21 mouse cellular contexts compared by ENCODE assay signal in genomic region chr10:43368611-43369010, GRCm38 (mm10).
DNase-seq lines count a peak whose midpoint lies in the region; ATAC-seq lines count a peak whose summit lies in the region.
"Had no signal": no experiment of that assay in that cellular context is flagged by ENCODE, and none has a peak within 500 bp of the region (broad histone marks: within the 10 kb centered on the region; RNA-seq: fewer than 3 reads in every experiment).

No protein-coding gene starts in this region.

- no peak overlapping the region for H3K4me3 ChIP-seq in kidney, embryonic 15.5 days (replicated peaks)
- H3K4me3 ChIP-seq in hindbrain, embryonic 16.5 days (ENCODE audit: low read length), result no peak overlapping the region

- 87% methylated on average over 5 of the region's 5 CpGs for WGBS in kidney, embryonic 15.5 days
- WGBS in hindbrain, embryonic 16.5 days, result 91% methylated on average over 5 of the region's 5 CpGs

- H3K4me1 ChIP-seq in kidney, embryonic 15.5 days, result peaks cover 15% of the 10 kb centered on the region
- H3K4me1 ChIP-seq in hindbrain, embryonic 16.5 days (ENCODE audit: control insufficient read depth, insufficient read depth, low read depth, low read length), result peaks cover 2% of the 10 kb centered on the region; the same call in 1 of the 2 replicates

- no peaks in the 10 kb centered on the region for H3K9me3 ChIP-seq in kidney, embryonic 15.5 days (replicated peaks)
- no peaks in the 10 kb centered on the region for H3K9me3 ChIP-seq in hindbrain, embryonic 16.5 days (ENCODE audit: control insufficient read depth, low read length)
- H3K9me3 ChIP-seq: G1E had no signal

- no peak for ATAC-seq in kidney, embryonic 15.5 days (replicated peaks; ENCODE audit: low FRiP score)
- ATAC-seq in hindbrain, embryonic 16.5 days, result no peak
- ATAC-seq: activated CD4-positive, CD25-positive, alpha-beta regulatory T cell, adult 4 months; CD4-positive, CD25-positive, alpha-beta regulatory T cell, adult 4 months; Patski had no signal

- H3K36me3 ChIP-seq in kidney, embryonic 15.5 days, result no peaks in the 10 kb centered on the region
- no peaks in the 10 kb centered on the region for H3K36me3 ChIP-seq in hindbrain, embryonic 16.5 days (ENCODE audit: control insufficient read depth, insufficient read depth, low read length)

- H3K27ac ChIP-seq in kidney, embryonic 15.5 days, result no peak overlapping the region
- no peak overlapping the region for H3K27ac ChIP-seq in hindbrain, embryonic 16.5 days (ENCODE audit: low read depth, low read length)

- DNase-seq in heart, adult 11 months, result peak; percentile 74
- DNase-seq in heart, postnatal 4 days, result no peak
- peak; percentile 66 for DNase-seq in fat pad, adult 2 months (ENCODE audit: extremely low read depth, low read depth, low spot score)
- DNase-seq in gonadal fat pad, adult 2 months (ENCODE audit: low read depth), result peak; percentile 60
- DNase-seq: adrenal gland, adult 2 months; adrenal gland, adult 8-10 months; adrenal gland, postnatal 10 days; adrenal gland, postnatal 14 days; adrenal gland, postnatal 25 days; adrenal gland, postnatal 36 days; B cell, adult 2 months; cerebellum, adult 11 months; cerebellum, adult 11-12 months; cerebellum, adult 18-20 months had no signal

- H3K9ac ChIP-seq in kidney, embryonic 15.5 days, result no peak overlapping the region
- no peak overlapping the region for H3K9ac ChIP-seq in hindbrain, embryonic 16.5 days (ENCODE audit: low read depth, low read length)

- H3K4me2 ChIP-seq in kidney, embryonic 15.5 days, result no peak overlapping the region
- no peak overlapping the region for H3K4me2 ChIP-seq in hindbrain, embryonic 16.5 days (ENCODE audit: low read length)

- no peaks in the 10 kb centered on the region for H3K27me3 ChIP-seq in kidney, embryonic 15.5 days
- no peaks in the 10 kb centered on the region for H3K27me3 ChIP-seq in hindbrain, embryonic 16.5 days (replicated peaks; ENCODE audit: control insufficient read depth, insufficient read depth, low read length)
- H3K27me3 ChIP-seq: CH12.LX, Patski had no signal
